Comparison of ENCODE assay signal across 30 mouse cellular contexts in the genomic region with DNA sequence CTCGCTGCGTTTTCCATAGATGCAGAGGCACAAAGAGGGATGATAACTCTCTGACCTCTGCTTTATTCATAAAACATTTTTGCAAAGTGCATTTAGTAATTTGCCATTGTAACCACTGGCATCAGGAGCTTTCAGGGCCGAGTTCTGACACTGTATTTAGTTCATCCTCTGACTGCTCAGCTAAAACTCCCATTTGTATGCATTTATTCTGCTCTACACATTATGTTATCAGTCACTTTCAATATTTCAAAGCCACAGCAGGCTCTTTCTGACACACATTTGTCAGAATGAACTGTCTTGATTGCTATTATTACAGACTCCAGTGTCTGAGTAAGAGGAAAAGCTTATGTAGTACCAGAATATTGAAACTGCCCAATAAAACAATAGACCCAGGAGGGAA.
DNase-seq lines count a peak whose midpoint lies in the region; ATAC-seq lines count a peak whose summit lies in the region.
"Had no signal": no experiment of that assay in that cellular context is flagged by ENCODE, and none has a peak within 500 bp of the region (broad histone marks: within the 10 kb centered on the region; RNA-seq: fewer than 3 reads in every experiment).

No protein-coding gene starts in this region.

- no peak overlapping the region for H3K9ac ChIP-seq in forebrain, embryonic 14.5 days (ENCODE audit: low read length)
- H3K9ac ChIP-seq in midbrain, embryonic 14.5 days (replicated peaks; ENCODE audit: low read length) = no peak overlapping the region
- H3K9ac ChIP-seq in midbrain, embryonic 11.5 days (ENCODE audit: low read length) = no peak overlapping the region
- H3K9ac ChIP-seq in forebrain, embryonic 16.5 days (replicated peaks; ENCODE audit: low read depth, low read length) = no peak overlapping the region
- no peak overlapping the region for H3K9ac ChIP-seq in hindbrain, embryonic 14.5 days
- H3K9ac ChIP-seq: embryonic facial prominence, embryonic 13.5 days; hindbrain, embryonic 13.5 days had no signal

- no peak overlapping the region for H3K4me3 ChIP-seq in forebrain, embryonic 14.5 days (ENCODE audit: low read depth, low read length)
- H3K4me3 ChIP-seq in forebrain, embryonic 10.5 days = no peak overlapping the region
- H3K4me3 ChIP-seq in midbrain, embryonic 14.5 days (replicated peaks; ENCODE audit: low read depth, low read length) = no peak overlapping the region
- no peak overlapping the region for H3K4me3 ChIP-seq in midbrain, embryonic 11.5 days (ENCODE audit: low read depth, low read length)
- no peak overlapping the region for H3K4me3 ChIP-seq in forebrain, embryonic 16.5 days (replicated peaks; ENCODE audit: low read length)
- no peak overlapping the region for H3K4me3 ChIP-seq in hindbrain, embryonic 14.5 days (replicated peaks; ENCODE audit: low read length)
- H3K4me3 ChIP-seq: embryonic facial prominence, embryonic 10.5 days; embryonic facial prominence, embryonic 13.5 days; erythroblast, embryonic 14.5 days; gastrocnemius, adult 2 months; hindbrain, embryonic 10.5 days; hindbrain, embryonic 13.5 days had no signal

- peak; percentile 49 for DNase-seq in forebrain, embryonic 14.5 days (ENCODE audit: low spot score)
- DNase-seq in forebrain, embryonic 10.5 days (ENCODE audit: extremely low spot score, low spot score) = no peak
- peak; percentile 47 for DNase-seq in midbrain, embryonic 14.5 days
- no peak for DNase-seq in midbrain, embryonic 11.5 days (ENCODE audit: low spot score, missing footprints)
- DNase-seq in retina, embryonic 14.5 days (ENCODE audit: low spot score) = peak; percentile 11
- DNase-seq in layer of hippocampus, adult 18-20 months (ENCODE audit: low spot score in 2 of 2) = no peak
- no peak for DNase-seq in hindbrain, embryonic 14.5 days (ENCODE audit: low spot score)
- DNase-seq: adrenal gland, postnatal 10 days; B cell, adult 2 months; cerebellum, adult 11-12 months; cerebellum, adult 8-10 months; cerebellum, postnatal 10 days; cerebellum, postnatal 36 days; embryo, embryonic 11 days; gastrocnemius, adult 2 months; gastrocnemius, postnatal 14 days; heart, adult 11 months had no signal

- H3K27ac ChIP-seq in forebrain, embryonic 14.5 days (ENCODE audit: low read depth, low read length) = no peak overlapping the region
- no peak overlapping the region for H3K27ac ChIP-seq in forebrain, embryonic 10.5 days
- H3K27ac ChIP-seq in midbrain, embryonic 14.5 days (replicated peaks; ENCODE audit: low read depth, low read length) = no peak overlapping the region
- no peak overlapping the region for H3K27ac ChIP-seq in midbrain, embryonic 11.5 days (ENCODE audit: low read depth, low read length)
- no peak overlapping the region for H3K27ac ChIP-seq in forebrain, embryonic 16.5 days (ENCODE audit: low read length)
- no peak overlapping the region for H3K27ac ChIP-seq in hindbrain, embryonic 14.5 days
- H3K27ac ChIP-seq: embryonic facial prominence, embryonic 10.5 days; embryonic facial prominence, embryonic 13.5 days; gastrocnemius, adult 2 months; hindbrain, embryonic 10.5 days; hindbrain, embryonic 13.5 days; hindbrain, postnatal 0 days had no signal

- no peaks in the 10 kb centered on the region for H3K36me3 ChIP-seq in forebrain, embryonic 14.5 days (ENCODE audit: control insufficient read depth, insufficient read depth, low read length)
- H3K36me3 ChIP-seq in forebrain, embryonic 10.5 days (replicated peaks) = no peaks in the 10 kb centered on the region
- no peaks in the 10 kb centered on the region for H3K36me3 ChIP-seq in midbrain, embryonic 14.5 days (ENCODE audit: control insufficient read depth, insufficient read depth, low read length)
- no peaks in the 10 kb centered on the region for H3K36me3 ChIP-seq in midbrain, embryonic 11.5 days (ENCODE audit: control insufficient read depth, insufficient read depth, low read length)
- H3K36me3 ChIP-seq in forebrain, embryonic 16.5 days (ENCODE audit: control insufficient read depth, insufficient read depth) = no peaks in the 10 kb centered on the region
- no peaks in the 10 kb centered on the region for H3K36me3 ChIP-seq in hindbrain, embryonic 14.5 days (replicated peaks; ENCODE audit: control insufficient read depth, insufficient read depth)
- H3K36me3 ChIP-seq: embryonic facial prominence, embryonic 10.5 days; embryonic facial prominence, embryonic 13.5 days; G1E; hindbrain, embryonic 10.5 days; hindbrain, embryonic 13.5 days had no signal

- ATAC-seq in forebrain, embryonic 14.5 days = peak; percentile 55; the same call in 1 of the 2 replicates
- no peak for ATAC-seq in midbrain, embryonic 14.5 days (ENCODE audit: low FRiP score, low TSS enrichment)
- no peak for ATAC-seq in midbrain, embryonic 11.5 days (ENCODE audit: low FRiP score)
- ATAC-seq in forebrain, embryonic 16.5 days = peak; percentile 84
- no peak for ATAC-seq in hindbrain, embryonic 14.5 days (ENCODE audit: low FRiP score)
- ATAC-seq: hindbrain, postnatal 0 days; inflammation-experienced regulatory T-cells, adult 6 months; intestine, embryonic 16.5 days; Patski had no signal

- H3K27me3 ChIP-seq in forebrain, embryonic 14.5 days (replicated peaks; ENCODE audit: control insufficient read depth, insufficient read depth, low read length) = no peaks in the 10 kb centered on the region
- H3K27me3 ChIP-seq in forebrain, embryonic 10.5 days (ENCODE audit: poor library complexity, severe bottlenecking) = no peaks in the 10 kb centered on the region
- H3K27me3 ChIP-seq in midbrain, embryonic 14.5 days (ENCODE audit: control insufficient read depth, insufficient read depth, low read length) = no peaks in the 10 kb centered on the region
- H3K27me3 ChIP-seq in midbrain, embryonic 11.5 days (ENCODE audit: control insufficient read depth, insufficient read depth, low read length) = no peaks in the 10 kb centered on the region
- H3K27me3 ChIP-seq in forebrain, embryonic 16.5 days (replicated peaks; ENCODE audit: control insufficient read depth, insufficient read depth, low read length) = no peaks in the 10 kb centered on the region
- H3K27me3 ChIP-seq in hindbrain, embryonic 14.5 days (ENCODE audit: control insufficient read depth, insufficient read depth, low read length) = no peaks in the 10 kb centered on the region
- H3K27me3 ChIP-seq: CH12.LX; embryonic facial prominence, embryonic 13.5 days; hindbrain, embryonic 13.5 days; Patski had no signal

- no peaks in the 10 kb centered on the region for H3K4me1 ChIP-seq in forebrain, embryonic 14.5 days (ENCODE audit: control insufficient read depth, insufficient read depth, low read length)
- H3K4me1 ChIP-seq in forebrain, embryonic 10.5 days = no peaks in the 10 kb centered on the region
- H3K4me1 ChIP-seq in midbrain, embryonic 14.5 days (ENCODE audit: control insufficient read depth, insufficient read depth, low read length) = no peaks in the 10 kb centered on the region
- H3K4me1 ChIP-seq in midbrain, embryonic 11.5 days (ENCODE audit: control insufficient read depth, insufficient read depth, low read length) = no peaks in the 10 kb centered on the region
- no peaks in the 10 kb centered on the region for H3K4me1 ChIP-seq in forebrain, embryonic 16.5 days (replicated peaks; ENCODE audit: control insufficient read depth, insufficient read depth, low read length)
- H3K4me1 ChIP-seq in hindbrain, embryonic 14.5 days (replicated peaks; ENCODE audit: control insufficient read depth, insufficient read depth, low read length) = no peaks in the 10 kb centered on the region
- H3K4me1 ChIP-seq: embryonic facial prominence, embryonic 10.5 days; embryonic facial prominence, embryonic 13.5 days; hindbrain, embryonic 10.5 days; hindbrain, embryonic 13.5 days had no signal

- WGBS in forebrain, embryonic 14.5 days = 68% methylated on average over 3 of the region's 3 CpGs
- 87% methylated on average over 3 of the region's 3 CpGs for WGBS in forebrain, embryonic 10.5 days
- WGBS in midbrain, embryonic 14.5 days = 57% methylated on average over 3 of the region's 3 CpGs
- WGBS in midbrain, embryonic 11.5 days = 85% methylated on average over 3 of the region's 3 CpGs
- WGBS in forebrain, embryonic 16.5 days = 69% methylated on average over 3 of the region's 3 CpGs
- 64% methylated on average over 3 of the region's 3 CpGs for WGBS in hindbrain, embryonic 14.5 days

- no peak overlapping the region for H3K4me2 ChIP-seq in forebrain, embryonic 14.5 days (ENCODE audit: low read length)
- no peak overlapping the region for H3K4me2 ChIP-seq in midbrain, embryonic 14.5 days (ENCODE audit: low read length)
- no peak overlapping the region for H3K4me2 ChIP-seq in midbrain, embryonic 11.5 days
- no peak overlapping the region for H3K4me2 ChIP-seq in forebrain, embryonic 16.5 days (ENCODE audit: low read length)
- no peak overlapping the region for H3K4me2 ChIP-seq in hindbrain, embryonic 14.5 days (replicated peaks)
- H3K4me2 ChIP-seq: embryonic facial prominence, embryonic 13.5 days; heart, embryonic 11.5 days; hindbrain, embryonic 13.5 days had no signal

- H3K9me3 ChIP-seq in forebrain, embryonic 14.5 days (replicated peaks; ENCODE audit: control insufficient read depth, low read length) = no peaks in the 10 kb centered on the region
- no peaks in the 10 kb centered on the region for H3K9me3 ChIP-seq in forebrain, embryonic 10.5 days
- no peaks in the 10 kb centered on the region for H3K9me3 ChIP-seq in midbrain, embryonic 14.5 days (ENCODE audit: control insufficient read depth, low read length)
- no peaks in the 10 kb centered on the region for H3K9me3 ChIP-seq in midbrain, embryonic 11.5 days (ENCODE audit: control insufficient read depth, low read length)
- H3K9me3 ChIP-seq in forebrain, embryonic 16.5 days (ENCODE audit: control insufficient read depth, low read length) = no peaks in the 10 kb centered on the region
- H3K9me3 ChIP-seq in hindbrain, embryonic 14.5 days (ENCODE audit: control insufficient read depth, low read length) = no peaks in the 10 kb centered on the region
- H3K9me3 ChIP-seq: embryonic facial prominence, embryonic 10.5 days; embryonic facial prominence, embryonic 13.5 days; G1E; hindbrain, embryonic 10.5 days; hindbrain, embryonic 13.5 days had no signal

Comparison
In these comparisons a context has a peak if more than half of its experiments do, and no peak if none do; other contexts are left out.
1. DNase-seq: peak in forebrain, embryonic 14.5 days (single experiment), midbrain, embryonic 14.5 days (single experiment) and retina, embryonic 14.5 days (single experiment); none in forebrain, embryonic 10.5 days (single experiment), midbrain, embryonic 11.5 days (single experiment), layer of hippocampus, adult 18-20 months (0 of 2) and hindbrain, embryonic 14.5 days (single experiment).
2. ATAC-seq: peak in forebrain, embryonic 14.5 days (single experiment) and forebrain, embryonic 16.5 days (single experiment); none in midbrain, embryonic 14.5 days (single experiment), midbrain, embryonic 11.5 days (single experiment) and hindbrain, embryonic 14.5 days (single experiment).